Mouse (Mus musculus): ENCODE results near the gene Herpud1. TPM values are rescaled to one million over a fixed set of nuclear protein-coding genes. Genes with fewer than 3 reads are reported as not detected.

Gene Herpud1
- total and polyA plus RNA-seq, 3 experiments, result 124 to 257 (median 206) TPM

- Histone ChIP-seq H3K36me3 (replicated peaks in 1 of 2; ENCODE audit: control insufficient read depth in 1 of 2, insufficient read depth in 1 of 2, low read length in 1 of 2) (peaks cover 0 to 4% of the 10 kb centered on the region in 2 experiments), H3K79me2 (replicated peaks; ENCODE audit: control insufficient read depth, extremely low read depth, insufficient read depth, poor library complexity, severe bottlenecking) (peaks cover 38% of the 10 kb centered on the region), H3K27ac (ENCODE audit: insufficient read depth, low read depth) (peak within 1 kb of the TSS; percentile 76), H3K4me3 (replicated peaks in 1 of 3; ENCODE audit: low read depth in 2 of 3, low read length in 2 of 3, poor library complexity in 1 of 3) (peak within 1 kb of the TSS; percentile 67 to 72 (median 69)), H3K4me1 (ENCODE audit: control insufficient read depth in 1 of 2, insufficient read depth in 2 of 2) (peaks cover 19 to 68% of the 10 kb centered on the region in 2 experiments), H3K27me3 (replicated peaks) (no peaks in the 10 kb centered on the region), H3K4me2 (ENCODE audit: insufficient read depth, low read depth, poor library complexity, severe bottlenecking) (peak within 1 kb of the TSS; percentile 96), H3K9me3 (replicated peaks; ENCODE audit: low read length) (no peaks in the 10 kb centered on the region), H3K9ac (ENCODE audit: insufficient read depth, low read depth) (peak within 1 kb of the TSS; percentile 94)
- in situ Hi-C loops (cut with MboI; ENCODE audit: low pct_ligation_motif_present, low pct_unique_long_range_greater_than_20kb, low sequenced_read_pairs) (no loop called here), dilution Hi-C loops (cut with MboI; ENCODE audit: extremely low pct_ligation_motif_present, extremely low pct_unique_long_range_greater_than_20kb, low sequenced_read_pairs) (no loop called here)
- DNase-seq (ENCODE audit: extremely low read depth), result peak; percentile 83
- TF ChIP-seq NELFE (IDR thresholded peaks at IDR 0.05; ENCODE audit: low read depth, low read length) (peak; percentile 48), GABPA (IDR thresholded peaks at IDR 0.05; ENCODE audit: insufficient replicate concordance, low read depth, low read length) (no peak), IRF4 (IDR thresholded peaks at IDR 0.05; ENCODE audit: low read depth, low read length) (no peak), TBP (conservative IDR thresholded peaks at IDR 0.05; ENCODE audit: low read depth, low read length) (0 out of 2 replicates have a peak, but pooled peaks have one; percentile 48), CHD1 (IDR thresholded peaks at IDR 0.05; ENCODE audit: low read depth, low read length) (no peak), MAFK (IDR thresholded peaks at IDR 0.05; ENCODE audit: insufficient replicate concordance, low read length) (no peak), UBTF (IDR thresholded peaks at IDR 0.05; ENCODE audit: low read depth, low read length) (0 out of 2 replicates have a peak, but pooled peaks have one; percentile 70), MAX (IDR thresholded peaks at IDR 0.05; ENCODE audit: low read length) (peak; percentile 90), CTCF (conservative IDR thresholded peaks at IDR 0.05 in 1 of 2, IDR thresholded peaks at IDR 0.05 in 1 of 2; ENCODE audit: low read depth in 2 of 2, low read length in 2 of 2) (peak in 1 of 2 experiments; percentile 33; a peak in 2 of 4 replicates), EP300 (IDR thresholded peaks at IDR 0.05; ENCODE audit: low read length) (no peak; the same call in 1 of the 2 replicates), MXI1 (IDR thresholded peaks at IDR 0.05; ENCODE audit: low read depth, low read length) (peak; percentile 96), ZC3H11A (IDR thresholded peaks at IDR 0.05; ENCODE audit: low read depth, low read length) (no peak), SMC3 (IDR thresholded peaks at IDR 0.05; ENCODE audit: low read depth, low read length) (peak; percentile 15), MEF2A (IDR thresholded peaks at IDR 0.05; ENCODE audit: borderline replicate concordance, low read depth, low read length) (no peak), POLR2A (IDR thresholded peaks at IDR 0.05; ENCODE audit: low read depth, low read length) (peak; percentile 66; the same call in 1 of the 2 replicates), ZNF384 (IDR thresholded peaks at IDR 0.05; ENCODE audit: low read depth, low read length) (no peak), JUND (conservative IDR thresholded peaks at IDR 0.05; ENCODE audit: low read depth, low read length) (no peak), JUN (IDR thresholded peaks at IDR 0.05; ENCODE audit: insufficient read depth, low read depth, low read length) (no peak), ZKSCAN1 (IDR thresholded peaks at IDR 0.05; ENCODE audit: borderline replicate concordance, low read depth, low read length) (no peak), E2F4 (IDR thresholded peaks at IDR 0.05; ENCODE audit: insufficient replicate concordance, low read depth, low read length) (no peak), NRF1 (IDR thresholded peaks at IDR 0.05; ENCODE audit: low read depth, low read length) (no peak), ZMIZ1 (IDR thresholded peaks at IDR 0.05; ENCODE audit: low read depth, low read length) (no peak), ELF1 (IDR thresholded peaks at IDR 0.05; ENCODE audit: low read depth, low read length) (peak; percentile 49; the same call in 1 of the 2 replicates), POLR2AphosphoS2 (IDR thresholded peaks at IDR 0.05; ENCODE audit: low read depth, low read length) (no peak), PAX5 (IDR thresholded peaks at IDR 0.05; ENCODE audit: low read length) (no peak), RAD21 (IDR thresholded peaks at IDR 0.05; ENCODE audit: low read depth, low read length) (peak; percentile 4), BHLHE40 (IDR thresholded peaks at IDR 0.05; ENCODE audit: low read depth, low read length) (peak; percentile 95), TCF12 (IDR thresholded peaks at IDR 0.05; ENCODE audit: low read depth, low read length) (peak; percentile 63; the same call in 1 of the 2 replicates), USF2 (conservative IDR thresholded peaks at IDR 0.05; ENCODE audit: low read depth, low read length) (no peak; the same call in 1 of the 2 replicates), HCFC1 (IDR thresholded peaks at IDR 0.05; ENCODE audit: low read depth, low read length) (peak; percentile 17; the same call in 1 of the 2 replicates), MYC (IDR thresholded peaks at IDR 0.05; ENCODE audit: low read depth, low read length) (peak; percentile 67; the same call in 1 of the 2 replicates), CHD2 (IDR thresholded peaks at IDR 0.05; ENCODE audit: low read length) (no peak), USF1 (IDR thresholded peaks at IDR 0.05; ENCODE audit: low read depth, low read length) (peak; percentile 74), KAT2A (IDR thresholded peaks at IDR 0.05; ENCODE audit: insufficient replicate concordance, low read length) (no peak), MAZ (IDR thresholded peaks at IDR 0.05; ENCODE audit: low read depth, low read length) (peak; percentile 44; the same call in 1 of the 2 replicates), SIN3A (IDR thresholded peaks at IDR 0.05; ENCODE audit: low read length) (peak; percentile 74), ETS1 (conservative IDR thresholded peaks at IDR 0.05; ENCODE audit: low read depth, low read length) (peak; percentile 60; the same call in 1 of the 2 replicates), RCOR1 (conservative IDR thresholded peaks at IDR 0.05; ENCODE audit: low read depth, low read length) (no peak)
Observed at GRCm38 (mm10) chr8:94433981-94434466, 47.8 kb downstream of the Herpud1 start, which contains the start of gene Nlrc5. TSS of gene Nlrc5 (plus strand) at chr8:94434356.
